Mouse (Mus musculus) T-helper 1 cell (primary cell): Measurements from ENCODE around the gene Nphp4.
"Not testable (repeated sequence)": the region's sequence is repeated elsewhere in the genome, so short reads cannot be mapped to it uniquely, and the experiment has no call there.

ENCODE experiments used
- in situ Hi-C: fragments of 300-600 bp; cut with MboI, MseI; formaldehyde crosslinking; loops from one replicate; pipeline ENCODE4 v1.15.1; 2025; ENCODE audit warnings: high pct_unique_total_duplicates

Nphp4 gene

GRCm38 (mm10) chr4:152554421-152554820 lies 77.9 kb downstream of the Nphp4 start:
- in situ Hi-C loops, result no loop called here

GRCm38 (mm10) chr4:152555806-152556205 lies 79.3 kb downstream of the Nphp4 start:
- in situ Hi-C loops, result not testable (repeated sequence)

GRCm38 (mm10) chr4:152558246-152558645 lies 81.7 kb downstream of the Nphp4 start:
- in situ Hi-C loops, result no loop called here

GRCm38 (mm10) chr4:152568006-152568405 lies 91.5 kb downstream of the Nphp4 start:
- in situ Hi-C loops, result no loop called here

- in situ Hi-C loops, result no loop called here
Measured at GRCm38 (mm10) chr4:152568662-152569395, 92.3 kb downstream of the Nphp4 start.

- in situ Hi-C loops, result no loop called here
Measured at GRCm38 (mm10) chr4:152574266-152574665, 97.8 kb downstream of the Nphp4 start.

- in situ Hi-C loops, result no loop called here
Measured at GRCm38 (mm10) chr4:152576826-152577225, 100.3 kb downstream of the Nphp4 start.

GRCm38 (mm10) chr4:152579956-152580355 lies 103.5 kb downstream of the Nphp4 start:
- in situ Hi-C loops, result no loop called here

- in situ Hi-C loops, result no loop called here
Measured at GRCm38 (mm10) chr4:152582206-152582605, 105.7 kb downstream of the Nphp4 start.

- in situ Hi-C loops, result no loop called here
Measured at GRCm38 (mm10) chr4:152583616-152584015, 107.1 kb downstream of the Nphp4 start.

- in situ Hi-C loops, result no loop called here
Measured at GRCm38 (mm10) chr4:152585526-152585925, 109.0 kb downstream of the Nphp4 start.

GRCm38 (mm10) chr4:152586175-152586574 lies 109.7 kb downstream of the Nphp4 start:
- in situ Hi-C loops, result no loop called here

- in situ Hi-C loops, result no loop called here
Measured at GRCm38 (mm10) chr4:152604285-152604684, 127.8 kb downstream of the Nphp4 start.

- in situ Hi-C loops, result no loop called here
Measured at GRCm38 (mm10) chr4:152609196-152609595, 132.7 kb downstream of the Nphp4 start.

- in situ Hi-C loops, result no loop called here
Measured at GRCm38 (mm10) chr4:152610026-152610425, 133.5 kb downstream of the Nphp4 start.
